Mouse (Mus musculus) gastrocnemius, postnatal 25 days (tissue): Measurements from ENCODE around the gene Olfm2. TPM values are rescaled to one million over a fixed set of nuclear protein-coding genes. Genes with fewer than 3 reads are reported as not detected.
A peak's percentile ranks its signal among the peaks of the same experiment; 100 is the strongest.
"Not testable (repeated sequence)": the region's sequence is repeated elsewhere in the genome, so short reads cannot be mapped to it uniquely, and the experiment has no call there.

Source experiments
- DNase-seq: peaks from one replicate; pipeline ENCODE4 v3.0.0; 2022
- total RNA-seq, 2 experiments: library from RNA; stranded (reverse); gene quantifications; 1 replicate in 1 of 2; 2 replicates in 1 of 2; pipeline ENCODE4 v1.2.3; 2021

The Olfm2 gene
- total RNA-seq, 2 experiments from 2014 or later: 0.13 to 0.20 TPM

- DNase-seq: no peak
These were observed 93.9 kb downstream of the Olfm2 start for GRCm38 (mm10) chr9:20652260-20652658.

DNA sequence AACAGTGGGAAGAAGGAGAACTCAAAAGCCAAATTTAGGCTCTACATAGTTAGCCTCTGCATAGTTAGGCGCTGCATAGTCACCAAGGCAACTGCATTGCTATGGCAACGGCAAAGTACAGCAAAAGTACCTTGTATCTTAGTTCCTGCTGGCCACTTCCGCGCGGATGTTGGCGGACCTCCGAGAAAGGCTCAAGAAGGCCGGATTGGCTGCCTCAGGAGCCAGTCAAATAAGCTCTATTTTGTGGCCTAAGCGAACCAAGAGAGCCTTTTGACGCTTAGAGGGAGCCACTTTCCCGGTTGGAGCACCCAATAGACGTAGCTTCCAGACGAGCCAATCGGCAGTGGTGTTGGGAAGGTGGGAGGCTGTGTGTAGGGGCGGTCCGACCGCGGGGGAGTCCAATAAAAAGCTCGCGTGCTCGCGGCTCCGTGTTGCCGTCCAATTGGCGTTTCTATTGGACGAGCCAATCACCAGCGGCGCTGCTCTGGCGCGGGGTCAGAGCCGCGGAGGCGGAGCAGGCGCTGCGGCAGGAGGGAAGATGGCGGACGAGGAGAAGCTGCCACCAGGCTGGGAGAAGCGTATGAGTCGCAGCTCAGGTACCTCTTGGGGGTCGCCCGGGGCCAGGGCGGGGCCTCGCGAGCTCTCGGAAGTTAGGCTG, 94.4 kb downstream of the Olfm2 start, which contains the start of gene Pin1:
Gene Pin1 (plus strand): TSS at position 494 of the 658 bp plus-strand sequence.
- peak; percentile 99 for DNase-seq

DNA sequence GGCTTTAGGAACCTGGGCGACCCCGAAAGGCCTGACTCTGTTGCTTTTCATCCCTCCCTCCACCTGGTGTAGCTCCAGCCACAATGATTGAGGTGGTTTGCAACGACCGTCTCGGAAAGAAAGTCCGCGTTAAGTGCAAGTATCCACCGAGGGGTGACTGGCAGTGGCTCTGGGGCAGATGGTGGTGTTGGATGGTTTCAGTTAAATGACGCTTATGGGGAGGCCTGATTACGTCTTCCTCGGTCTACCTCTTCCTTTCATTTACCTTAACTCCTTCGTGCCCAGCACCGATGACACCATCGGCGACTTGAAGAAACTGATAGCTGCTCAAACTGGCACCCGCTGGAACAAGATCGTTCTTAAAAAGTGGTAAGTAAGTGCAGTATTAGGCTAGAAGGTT, 101.0 kb downstream of the Olfm2 start:
- DNase-seq: no peak

DNA sequence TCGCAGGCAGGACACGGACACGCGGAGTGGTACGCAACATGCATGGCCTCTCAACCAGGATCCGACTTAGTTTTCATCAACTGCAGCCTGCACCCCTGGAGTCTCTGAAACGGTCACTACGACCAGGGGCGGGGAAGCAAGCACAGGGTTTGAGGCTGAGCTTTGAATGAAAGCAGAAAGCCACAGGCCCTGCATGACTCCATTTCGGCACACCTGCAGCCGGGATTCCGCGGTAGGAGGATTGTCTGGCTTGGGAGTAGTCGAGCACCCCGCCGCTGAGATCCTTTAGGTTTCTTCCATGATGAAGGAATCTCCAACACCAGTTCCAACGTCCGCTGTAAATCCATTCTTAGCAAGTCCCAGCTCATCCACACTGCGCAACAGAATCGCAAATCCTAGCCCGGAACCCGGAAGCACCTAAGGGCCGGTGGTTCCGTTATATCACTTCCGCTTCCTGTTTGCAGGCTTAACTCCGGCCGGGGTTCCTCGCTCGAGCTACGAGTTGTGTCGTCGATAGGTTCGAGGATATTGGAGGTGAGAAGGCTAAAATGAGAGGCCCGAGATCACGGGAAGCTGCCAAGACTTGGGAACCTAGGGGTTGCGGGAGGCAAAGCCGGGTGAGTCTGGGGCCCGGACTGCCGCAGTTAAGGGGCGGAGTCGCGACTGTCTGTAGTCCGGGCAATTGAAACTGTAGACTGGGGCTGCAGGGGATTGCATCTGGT, 101.6 kb downstream of the Olfm2 start, which contains the start of gene Fbxl12:
Gene Fbxl12 (minus strand): TSS at position 408 of the 722 bp plus-strand sequence.
- DNase-seq: peak; percentile 60

DNA sequence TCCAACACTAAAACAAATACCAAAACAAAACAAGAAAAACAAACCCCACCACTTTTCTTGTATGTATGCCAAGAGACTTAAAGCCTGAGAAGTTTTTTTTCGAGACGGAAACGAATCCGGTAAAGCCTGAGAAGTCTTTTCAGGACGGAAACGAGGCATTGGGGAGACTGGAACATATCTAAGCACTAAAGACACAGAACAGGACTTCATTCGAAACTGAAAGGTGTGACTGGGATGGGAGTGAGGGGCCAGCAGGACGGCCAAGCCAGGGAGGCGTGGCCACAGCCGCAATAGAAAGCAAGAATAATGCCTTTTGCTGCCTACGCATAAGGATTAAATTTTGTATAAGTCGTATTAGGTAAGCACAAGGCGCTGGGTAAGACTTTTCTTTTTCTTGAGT, 102.4 kb downstream of the Olfm2 start:
- DNase-seq: no peak

GRCm38 (mm10) chr9:20642896-20643466, 103.2 kb downstream of the Olfm2 start:
- DNase-seq: peak; percentile 79

GRCm38 (mm10) chr9:20642101-20642895, 103.9 kb downstream of the Olfm2 start, which contains the start of gene Ubl5:
Gene Ubl5, plus strand, starts transcription at chr9:20642878.
- peak; percentile 78 for DNase-seq

DNA sequence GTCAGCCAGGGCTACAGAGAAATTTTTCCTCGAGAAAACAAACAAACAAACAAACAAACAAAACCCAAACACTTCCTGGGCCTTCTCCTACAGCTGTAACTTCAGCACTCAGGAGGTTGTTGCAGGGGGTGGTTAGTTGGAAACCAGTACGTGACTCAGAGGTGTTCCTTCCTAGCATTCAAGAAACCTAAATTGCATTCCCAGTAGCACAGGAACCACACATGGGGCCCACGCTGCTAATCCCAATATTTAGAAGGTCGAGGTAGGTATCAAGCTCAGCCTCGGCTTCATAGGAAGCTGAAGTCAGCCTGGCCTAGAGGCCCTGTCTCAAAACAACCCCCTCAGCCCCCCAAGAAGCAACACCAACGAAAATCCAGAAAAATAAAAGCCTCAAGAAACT, 104.6 kb downstream of the Olfm2 start:
- no peak for DNase-seq

DNA sequence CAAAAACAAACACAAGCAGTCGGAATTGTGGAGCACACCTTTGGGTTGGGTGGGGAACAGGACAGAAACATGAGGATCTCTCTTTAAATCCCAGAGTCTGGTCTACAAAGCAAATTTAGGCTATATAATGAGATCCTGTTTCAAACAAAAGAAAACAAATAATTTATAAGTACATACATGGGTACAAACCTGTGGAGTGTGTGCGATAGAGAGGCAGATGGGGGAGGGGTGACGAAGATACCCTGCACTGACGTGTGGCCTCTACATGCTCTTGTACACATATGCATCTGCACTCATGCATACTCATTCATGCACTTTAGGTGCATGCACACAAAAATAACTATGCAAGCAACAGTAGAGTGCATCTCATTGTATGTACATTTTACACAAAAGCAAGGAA, 106.7 kb downstream of the Olfm2 start:
- no peak for DNase-seq

GRCm38 (mm10) chr9:20638552-20638951, 107.6 kb downstream of the Olfm2 start:
- DNase-seq: no peak

DNA sequence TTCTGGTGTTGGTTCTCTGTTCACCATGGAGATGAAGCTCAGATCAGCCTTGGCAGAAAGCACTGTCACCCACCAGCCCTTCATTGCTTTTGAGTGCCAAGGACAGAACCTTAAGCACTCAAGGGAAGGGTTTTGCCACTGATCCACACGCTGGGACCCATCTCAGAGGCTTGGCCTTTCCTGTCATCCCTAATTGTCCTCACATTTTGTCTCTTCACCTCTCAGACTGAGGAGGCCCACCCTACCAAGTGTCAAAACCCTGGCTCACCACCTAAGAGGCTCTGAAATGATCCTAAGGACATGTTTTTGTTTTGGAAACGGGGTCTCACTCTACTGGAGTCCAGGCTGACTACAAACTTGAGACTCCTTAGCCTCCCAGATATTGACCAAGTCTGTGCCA, 109.4 kb downstream of the Olfm2 start:
- DNase-seq: no peak

GRCm38 (mm10) chr9:20636256-20636655, 109.9 kb downstream of the Olfm2 start:
- peak; percentile 35 for DNase-seq

DNA sequence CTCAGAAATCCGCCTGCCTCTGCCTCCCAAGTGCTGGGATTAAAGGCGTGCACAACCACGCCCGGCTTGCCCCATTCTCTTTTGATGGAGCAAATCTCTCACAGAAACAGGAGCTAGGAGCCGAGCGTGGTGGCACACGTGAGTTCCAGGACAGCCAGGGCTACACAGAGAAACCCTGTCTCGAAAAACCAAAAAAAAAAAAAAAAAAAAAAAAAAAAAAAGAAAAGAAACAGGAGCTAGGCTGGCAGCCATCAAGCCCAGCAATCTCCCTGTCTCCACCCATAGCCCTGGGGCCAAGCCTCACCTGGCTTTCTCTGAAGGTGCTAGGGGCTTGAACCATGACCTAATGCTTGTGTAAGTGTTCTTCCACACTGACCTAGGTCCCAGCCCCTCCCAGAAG, 110.5 kb downstream of the Olfm2 start:
- DNase-seq: not testable (repeated sequence)

- no peak for DNase-seq
These were observed 114.8 kb downstream of the Olfm2 start for GRCm38 (mm10) chr9:20631332-20631731.

Other genes starting within 250 kb of the Olfm2 start
- gene Zfp266, start 224.9 kb downstream of the Olfm2 start, total RNA-seq: 10 to 100 TPM; 14.2 to 14.7 TPM
- gene Zfp846, start 165.1 kb downstream of the Olfm2 start, total RNA-seq: 1 to 10 TPM; 3.0 to 3.6 TPM
- gene Ubl5, start 103.5 kb downstream of the Olfm2 start, total RNA-seq: 100 to 1,000 TPM; 168 to 183 TPM
- gene Fbxl12, start 101.6 kb downstream of the Olfm2 start, total RNA-seq: 1 to 10 TPM; 4.7 to 5.1 TPM
- 10 to 100 TPM; 13.0 to 14.1 TPM for gene Pin1, start 94.3 kb downstream of the Olfm2 start, total RNA-seq
- gene Col5a3, start 68.7 kb upstream of the Olfm2 start, total RNA-seq: 10 to 100 TPM; 37.8 to 41.0 TPM
- gene Rdh8, start 72.2 kb upstream of the Olfm2 start, total RNA-seq: under 1 TPM in 1 of 2 experiments, not detected in 1; 0.20 TPM
- 1 to 10 TPM; 1.7 to 2.7 TPM for gene A230050P20Rik, start 122.3 kb upstream of the Olfm2 start, total RNA-seq
- 1 to 10 TPM; 4.1 to 4.6 TPM for gene Angptl6, start 133.4 kb upstream of the Olfm2 start, total RNA-seq
- gene Ppan, start 141.8 kb upstream of the Olfm2 start, total RNA-seq: 1 to 10 TPM; 7.4 to 7.7 TPM
- 100 to 1,000 TPM in 1 of 2 experiments, 10 to 100 TPM in 1; 90.9 to 101 TPM for gene Eif3g, start 152.3 kb upstream of the Olfm2 start, total RNA-seq
- 10 to 100 TPM in 1 of 2 experiments, 1 to 10 TPM in 1; 6.5 to 10.5 TPM for gene Dnmt1, start 213.5 kb upstream of the Olfm2 start, total RNA-seq
- gene S1pr2, start 230.4 kb upstream of the Olfm2 start, total RNA-seq: 1 to 10 TPM; 2.3 to 3.6 TPM